Mouse (Mus musculus): ENCODE data around the gene Gm10715.
"Not testable (repeated sequence)": the region's sequence is repeated elsewhere in the genome, so short reads cannot be mapped to it uniquely, and the experiment has no call there.

Gm10715 gene

DNA sequence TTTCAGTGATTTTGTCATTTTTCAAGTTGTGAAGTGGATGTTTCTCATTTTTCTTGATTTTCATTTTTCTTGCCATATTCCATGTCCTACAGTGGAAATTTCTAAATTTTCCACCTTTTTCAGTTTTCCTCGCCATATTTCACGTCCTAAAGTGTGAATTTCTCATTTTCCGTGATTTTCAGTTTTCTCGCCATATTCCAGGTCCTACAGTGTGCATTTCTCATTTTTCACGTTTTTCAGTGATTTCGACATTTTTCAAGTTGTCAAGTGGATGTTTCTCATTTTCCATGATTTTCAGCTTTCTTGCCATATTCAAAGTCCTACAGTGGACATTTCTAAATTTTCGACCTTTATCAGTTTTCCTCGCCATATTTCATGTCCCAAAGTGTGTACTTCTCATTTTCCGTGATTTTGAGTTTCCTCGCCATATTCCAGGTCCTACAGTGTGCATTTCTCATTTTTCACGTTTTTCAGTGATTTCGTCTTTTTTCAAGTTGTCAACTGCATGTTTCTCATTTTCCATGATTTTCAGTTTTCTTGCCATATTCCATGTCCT is 11.7 kb upstream of the Gm10715 start, which contains the start of gene Gm10717:
Gm10717 (plus strand) TSS at position 506 of the 556 bp plus-strand sequence.
- not testable (repeated sequence) for DNase-seq

DNA sequence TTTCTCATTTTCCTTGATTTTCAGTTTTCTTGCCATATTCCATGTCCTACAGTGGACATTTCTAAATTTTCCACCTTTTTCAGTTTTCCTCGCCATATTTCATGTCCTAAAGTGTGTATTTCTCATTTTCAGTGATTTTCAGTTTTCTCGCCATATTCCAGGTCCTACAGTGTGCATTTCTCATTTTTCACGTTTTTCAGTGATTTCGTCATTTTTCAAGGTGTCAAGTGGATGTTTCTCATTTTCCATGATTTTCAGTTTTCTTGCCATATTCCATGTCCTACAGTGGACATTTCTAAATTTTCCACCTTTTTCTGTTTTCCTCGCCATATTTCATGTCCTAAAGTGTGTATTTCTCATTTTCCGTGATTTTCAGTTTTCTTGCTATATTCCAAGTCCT is 11.0 kb upstream of the Gm10715 start:
- peak; percentile 52 to 58 for DNase-seq

DNA sequence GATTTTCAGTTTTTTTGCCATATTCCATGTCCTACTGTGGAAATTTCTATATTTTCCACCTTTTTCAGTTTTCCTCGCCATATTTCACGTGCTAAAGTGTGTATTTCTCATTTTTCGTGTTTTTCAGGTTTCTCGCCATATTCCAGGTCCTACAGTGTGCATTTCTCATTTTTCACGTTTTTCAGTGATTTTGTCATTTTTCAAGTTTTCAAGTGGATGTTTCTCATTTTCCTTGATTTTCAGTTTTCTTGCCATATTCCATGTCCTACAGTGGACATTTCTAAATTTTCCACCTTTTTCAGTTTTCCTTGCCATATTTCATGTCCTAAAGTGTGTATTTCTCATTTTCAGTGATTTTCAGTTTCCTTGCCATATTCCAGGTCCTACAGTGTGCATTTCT is 10.5 kb upstream of the Gm10715 start:
- DNase-seq: peak in 1 of 2 experiments; percentile 6

DNA sequence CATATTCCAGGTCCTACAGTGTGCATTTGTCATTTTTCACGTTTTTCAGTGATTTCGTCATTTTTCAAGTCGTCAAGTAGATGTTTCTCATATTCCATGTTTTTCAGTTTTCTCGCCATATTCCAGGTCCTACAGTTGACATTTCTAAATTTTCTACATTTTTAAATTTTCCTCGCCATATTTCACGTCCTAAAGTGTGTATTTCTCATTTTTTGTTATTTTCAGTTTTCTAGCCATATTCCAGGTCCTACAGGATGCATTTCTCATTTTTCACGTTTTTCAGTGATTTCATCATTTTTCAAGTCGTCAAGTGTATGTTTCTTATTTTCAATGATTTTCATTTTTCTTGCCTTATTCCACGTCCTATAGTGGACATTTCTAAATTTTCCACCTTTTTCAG is 9.9 kb upstream of the Gm10715 start:
- DNase-seq: peak in 1 of 2 experiments; percentile 18

DNA sequence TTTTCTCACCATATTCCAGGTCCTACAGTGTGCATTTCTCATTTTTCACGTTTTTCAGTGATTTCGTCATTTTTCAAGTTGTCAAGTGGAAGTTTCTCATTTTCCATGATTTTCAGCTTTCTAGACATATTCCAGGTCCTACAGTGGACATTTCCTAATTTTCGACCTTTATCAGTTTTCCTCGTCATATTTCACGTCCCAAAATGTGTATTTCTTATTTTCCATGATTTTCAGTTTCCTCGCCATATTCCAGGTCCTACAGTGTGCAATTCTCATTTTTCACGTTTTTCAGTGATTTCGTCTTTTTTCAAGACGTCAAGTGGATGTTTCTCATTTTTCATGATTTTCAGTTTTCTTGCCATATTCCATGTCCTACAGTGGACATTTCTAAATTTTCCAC is 9.5 kb upstream of the Gm10715 start:
- not testable (repeated sequence) for DNase-seq

DNA sequence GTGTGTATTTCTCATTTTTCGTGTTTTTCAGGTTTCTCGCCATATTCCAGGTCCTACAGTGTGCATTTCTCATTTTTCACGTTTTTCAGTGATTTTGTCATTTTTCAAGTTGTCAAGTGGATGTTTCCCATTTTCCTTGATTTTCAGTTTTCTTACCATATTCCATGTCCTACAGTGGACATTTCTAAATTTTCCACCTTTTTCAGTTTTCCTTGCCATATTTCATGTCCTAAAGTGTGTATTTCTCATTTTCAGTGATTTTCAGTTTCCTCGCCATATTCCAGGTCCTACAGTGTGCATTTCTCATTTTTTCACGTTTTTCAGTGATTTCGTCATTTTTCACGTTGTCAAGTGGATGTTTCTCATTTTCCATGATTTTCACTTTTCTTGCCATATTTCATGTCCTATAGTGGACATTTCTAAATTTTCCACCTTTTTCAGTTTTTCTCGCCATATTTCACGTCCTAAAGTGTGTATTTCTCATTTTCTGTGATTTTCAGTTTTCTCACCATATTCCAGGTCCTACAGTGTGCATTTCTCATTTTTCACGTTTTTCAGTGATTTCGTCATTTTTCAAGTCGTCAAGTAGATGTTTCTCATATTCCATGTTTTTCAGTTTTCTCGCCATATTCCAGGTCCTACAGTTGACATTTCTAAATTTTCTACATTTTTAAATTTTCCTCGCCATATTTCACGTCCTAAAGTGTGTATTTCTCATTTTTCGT is 7.2 kb upstream of the Gm10715 start:
- peak; percentile 1 to 38 for DNase-seq

DNA sequence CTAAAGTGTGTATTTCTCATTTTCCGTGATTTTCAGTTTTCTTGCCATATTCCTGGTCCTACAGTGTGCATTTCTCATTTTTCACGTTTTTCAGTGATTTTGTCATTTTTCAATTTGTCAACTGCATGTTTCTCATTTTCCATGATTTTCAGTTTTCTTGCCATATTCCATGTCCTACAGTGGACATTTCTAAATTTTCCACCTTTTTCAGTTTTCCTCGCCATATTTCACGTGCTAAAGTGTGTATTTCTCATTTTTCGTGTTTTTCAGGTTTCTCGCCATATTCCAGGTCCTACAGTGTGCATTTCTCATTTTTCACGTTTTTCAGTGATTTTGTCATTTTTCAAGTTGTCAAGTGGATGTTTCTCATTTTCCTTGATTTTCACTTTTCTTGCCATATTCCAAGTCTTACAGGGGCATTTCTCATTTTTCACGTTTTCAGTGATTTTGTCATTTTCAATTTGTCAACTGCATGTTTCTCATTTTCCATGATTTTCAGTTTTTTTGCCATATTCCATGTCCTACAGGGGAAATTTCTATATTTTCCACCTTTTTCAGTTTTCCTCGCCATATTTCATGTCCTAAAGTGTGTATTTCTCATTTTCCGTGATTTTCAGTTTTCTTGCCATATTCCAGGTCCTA is 5.9 kb upstream of the Gm10715 start:
- DNase-seq: peak in 1 of 2 experiments; percentile 4

DNA sequence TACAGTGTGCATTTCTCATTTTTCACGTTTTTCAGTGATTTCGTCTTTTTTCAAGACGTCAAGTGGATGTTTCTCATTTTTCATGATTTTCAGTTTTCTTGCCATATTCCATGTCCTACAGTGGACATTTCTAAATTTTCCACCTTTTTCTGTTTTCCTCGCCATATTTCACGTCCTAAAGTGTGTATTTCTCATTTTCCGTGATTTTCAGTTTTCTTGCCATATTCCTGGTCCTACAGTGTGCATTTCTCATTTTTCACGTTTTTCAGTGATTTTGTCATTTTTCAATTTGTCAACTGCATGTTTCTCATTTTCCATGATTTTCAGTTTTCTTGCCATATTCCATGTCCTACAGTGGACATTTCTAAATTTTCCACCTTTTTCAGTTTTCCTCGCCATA is 2.4 kb upstream of the Gm10715 start, which contains the start of gene Gm17535:
Gm17535 (plus strand) TSS at position 301 of the 400 bp plus-strand sequence.
- not testable (repeated sequence) for DNase-seq

DNA sequence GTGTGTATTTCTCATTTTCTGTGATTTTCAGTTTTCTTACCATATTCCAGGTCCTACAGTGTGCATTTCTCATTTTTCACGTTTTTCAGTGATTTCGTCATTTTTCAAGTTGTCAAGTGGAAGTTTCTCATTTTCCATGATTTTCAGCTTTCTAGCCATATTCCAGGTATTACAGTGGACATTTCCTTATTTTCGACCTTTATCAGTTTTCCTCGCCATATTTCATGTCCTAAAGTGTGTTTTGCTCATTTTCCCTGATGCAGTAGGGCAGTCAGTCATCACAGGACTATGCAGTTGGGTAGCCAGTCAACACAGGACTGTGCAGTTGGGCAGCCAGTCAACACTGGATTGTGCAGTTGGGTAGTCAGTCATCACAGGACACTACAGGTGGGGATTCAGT is 1.5 kb downstream of the Gm10715 start:
- DNase-seq: not testable (repeated sequence)

Data from kidney, postnatal 4 days (tissue).